Mouse (Mus musculus) forebrain, embryonic 16.5 days (tissue): ENCODE results near the gene Ccnl1. TPM values are rescaled to one million over a fixed set of nuclear protein-coding genes. Genes with fewer than 3 reads are reported as not detected.

Source experiments
- ATAC-seq: fragments of 200-750 bp; cut with Nextera tagmentation; 2 replicates; pipeline ENCODE4 v1.8.0; 2017; ENCODE audit warnings: mild to moderate bottlenecking, moderate library complexity
- H3K27ac ChIP-seq: fragments of 300-500 bp; sonication (generic); 2 replicates; pipeline ENCODE4 v1.5.1; 2014; ENCODE audit warnings: low read length, control low read depth
- H3K27me3 ChIP-seq: fragments of 300-500 bp; sonication (generic); replicated peaks from 2 replicates; pipeline ENCODE4 v1.6.1; 2014; ENCODE audit warnings: low read length; ENCODE audit not compliant: control insufficient read depth, insufficient read depth
- H3K36me3 ChIP-seq: fragments of 300-500 bp; sonication (generic); 2 replicates; pipeline ENCODE4 v1.6.1; 2014; ENCODE audit not compliant: control insufficient read depth, insufficient read depth
- H3K4me1 ChIP-seq: fragments of 300-500 bp; sonication (generic); replicated peaks from 2 replicates; pipeline ENCODE4 v1.6.1; 2014; ENCODE audit warnings: low read length; ENCODE audit not compliant: control insufficient read depth, insufficient read depth
- H3K4me2 ChIP-seq: fragments of 300-500 bp; sonication (generic); 2 replicates; pipeline ENCODE4 v1.6.1; 2014; ENCODE audit warnings: mild to moderate bottlenecking, low read length, control low read depth
- H3K4me3 ChIP-seq: fragments of 300-500 bp; sonication (generic); replicated peaks from 2 replicates; pipeline ENCODE4 v1.5.1; 2014; ENCODE audit warnings: mild to moderate bottlenecking, low read length, control low read depth
- H3K9ac ChIP-seq: fragments of 300-500 bp; sonication (generic); replicated peaks from 2 replicates; pipeline ENCODE4 v1.6.1; 2014; ENCODE audit warnings: low read depth, low read length, control low read depth
- H3K9me3 ChIP-seq: fragments of 300-500 bp; sonication (generic); 2 replicates; pipeline ENCODE4 v1.6.1; 2016; ENCODE audit warnings: low read length; ENCODE audit not compliant: control insufficient read depth
- WGBS: fragments of 180-500 bp; shearing (Covaris S2); extraction: QIAGEN DNeasy Blood & Tissue Kit; methylation state at CpG from one replicate; pipeline ENCODE4 v1.1.7; 2014; 5-methylcytosine and 5-hydroxymethylcytosine counted together
- polyA plus RNA-seq: library from polyadenylated mRNA; unstranded; fragments of >200 nt; fragmentation: Nextera tagmentation; extraction: Ambion mirVana; gene quantifications from 2 replicates; pipeline ENCODE4 v1.2.1, GENCODE M21; 2015

The Ccnl1 gene
- polyA plus RNA-seq, 1 experiment from 2014 or later = 78.0 TPM

GRCm38 (mm10) chr3:65898598-65899278, 59.3 kb downstream of the Ccnl1 start:
- Histone ChIP-seq H3K4me2 (no peak overlapping the region), H3K27me3 (no peaks in the 10 kb centered on the region), H3K27ac (no peak overlapping the region), H3K9me3 (no peaks in the 10 kb centered on the region), H3K9ac (no peak overlapping the region), H3K4me1 (0 out of 2 replicates have a peak, but pooled peaks cover 2% of the 10 kb centered on the region), H3K4me3 (no peak overlapping the region), H3K36me3 (no peaks in the 10 kb centered on the region)
- 58% methylated on average over 8 of the region's 8 CpGs for WGBS
- no peak for ATAC-seq

DNA sequence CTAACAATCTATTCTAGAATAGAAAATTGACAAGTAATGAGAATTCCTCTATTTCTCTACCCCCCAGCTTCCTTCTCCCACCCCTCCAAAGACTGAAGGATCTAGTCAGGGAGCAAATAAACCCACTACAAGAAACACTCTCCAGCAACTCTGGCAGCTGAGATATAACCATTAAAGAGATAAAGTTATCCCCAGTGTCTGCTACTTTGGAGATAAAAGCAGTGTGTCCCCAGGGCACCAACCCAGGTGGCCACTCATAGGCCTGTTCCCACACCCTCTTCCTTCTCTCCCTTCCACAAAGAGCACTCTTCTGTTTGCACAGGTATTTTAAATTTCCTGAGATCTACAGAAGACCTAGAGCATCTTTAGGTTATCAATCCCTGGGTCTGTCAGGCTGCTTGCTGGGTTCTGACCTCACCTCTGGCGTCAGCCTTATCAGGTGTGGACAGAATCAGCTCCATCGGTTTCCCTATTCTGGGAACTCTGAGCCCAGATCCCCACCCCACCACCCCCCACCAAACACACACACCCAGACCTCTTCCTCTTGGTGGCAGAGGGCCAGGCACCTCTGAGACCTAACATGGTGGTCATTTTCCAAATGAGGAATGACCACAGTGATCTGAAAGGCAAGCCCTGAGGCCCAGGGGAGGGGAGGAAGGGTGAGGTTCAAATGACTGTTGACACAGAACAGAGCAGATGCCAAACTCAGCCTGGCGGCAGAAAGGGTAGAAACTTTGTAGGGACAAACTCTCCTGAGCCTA, 60.6 kb downstream of the Ccnl1 start:
- H3K4me3 ChIP-seq = no peak overlapping the region

More for the DNA sequence above, 60.6 kb downstream of the Ccnl1 start:
- WGBS = 95% methylated on average over 3 of the region's 3 CpGs
- Histone ChIP-seq H3K9me3 (no peaks in the 10 kb centered on the region), H3K27me3 (no peaks in the 10 kb centered on the region), H3K27ac (no peak overlapping the region), H3K4me1 (0 out of 2 replicates have a peak, but pooled peaks cover 2% of the 10 kb centered on the region), H3K4me2 (no peak overlapping the region), H3K9ac (no peak overlapping the region), H3K36me3 (no peaks in the 10 kb centered on the region)
- no peak for ATAC-seq
